Mouse (Mus musculus) thymus, postnatal 4 days (tissue): ENCODE data around the gene Rab25.

Experiments used
- DNase-seq: peaks from one replicate; pipeline ENCODE4 v3.0.0; 2021

Rab25 gene

GRCm38 (mm10) chr3:88502031-88502571 lies 46.0 kb downstream of the Rab25 start:
- no peak for DNase-seq

GRCm38 (mm10) chr3:88501366-88502030 lies 46.6 kb downstream of the Rab25 start:
- DNase-seq = no peak

GRCm38 (mm10) chr3:88500655-88501365 lies 47.3 kb downstream of the Rab25 start:
- no peak for DNase-seq

GRCm38 (mm10) chr3:88500087-88500486 lies 48.0 kb downstream of the Rab25 start:
- no peak for DNase-seq

GRCm38 (mm10) chr3:88499580-88499979 lies 48.5 kb downstream of the Rab25 start:
- DNase-seq = no peak

GRCm38 (mm10) chr3:88495741-88496415 lies 52.2 kb downstream of the Rab25 start:
- DNase-seq = no peak

GRCm38 (mm10) chr3:88494836-88495628 lies 53.1 kb downstream of the Rab25 start:
- DNase-seq = no peak

GRCm38 (mm10) chr3:88493706-88494582 lies 54.2 kb downstream of the Rab25 start:
- DNase-seq = no peak
